Mouse (Mus musculus) heart, embryonic 11.5 days (tissue): ENCODE data around the gene Nfam1. TPM values are rescaled to one million over a fixed set of nuclear protein-coding genes. Genes with fewer than 3 reads are reported as not detected.

Source experiments
- ATAC-seq: fragments of 200-750 bp; cut with Nextera tagmentation; replicated peaks from 2 replicates; pipeline ENCODE4 v1.8.0; 2017; ENCODE audit warnings: moderate library complexity; ENCODE audit not compliant: insufficient number of reproducible peaks, low FRiP score, low TSS enrichment
- H3K27ac ChIP-seq: fragments of 300-500 bp; sonication (generic); 2 replicates; pipeline ENCODE4 v1.5.1; 2014; ENCODE audit warnings: mild to moderate bottlenecking, low read depth, low read length
- H3K27me3 ChIP-seq: fragments of 300-500 bp; sonication (generic); 2 replicates; pipeline ENCODE4 v1.6.1; 2014; ENCODE audit warnings: mild to moderate bottlenecking, low read length, mixed read lengths; ENCODE audit not compliant: control insufficient read depth, insufficient read depth
- H3K36me3 ChIP-seq: fragments of 300-500 bp; sonication (generic); 2 replicates; pipeline ENCODE4 v1.6.1; 2014; ENCODE audit warnings: mild to moderate bottlenecking, low read length, moderate library complexity, mixed read lengths; ENCODE audit not compliant: control insufficient read depth, insufficient read depth
- H3K4me1 ChIP-seq: fragments of 300-500 bp; sonication (generic); 2 replicates; pipeline ENCODE4 v1.6.1; 2014; ENCODE audit warnings: low read length; ENCODE audit not compliant: control insufficient read depth, insufficient read depth
- H3K4me2 ChIP-seq: fragments of 300-500 bp; sonication (generic); 2 replicates; pipeline ENCODE4 v1.6.1; 2014; ENCODE audit warnings: mild to moderate bottlenecking, moderate library complexity
- H3K4me3 ChIP-seq: fragments of 300-500 bp; sonication (generic); 2 replicates; pipeline ENCODE4 v1.5.1; 2014; ENCODE audit warnings: low read depth, low read length
- H3K9ac ChIP-seq: fragments of 300-500 bp; sonication (generic); 2 replicates; pipeline ENCODE4 v1.6.1; 2014; ENCODE audit warnings: mild to moderate bottlenecking, low read depth, low read length, moderate library complexity
- H3K9me3 ChIP-seq: fragments of 300-500 bp; sonication (generic); replicated peaks from 2 replicates; pipeline ENCODE4 v1.6.1; 2016; ENCODE audit warnings: low read length; ENCODE audit not compliant: control insufficient read depth
- WGBS: fragments of 180-500 bp; shearing (Covaris S2); extraction: QIAGEN DNeasy Blood & Tissue Kit; methylation state at CpG from one replicate; pipeline ENCODE4 v1.1.7; 2014; ENCODE audit not compliant: insufficient replicate concordance; 5-methylcytosine and 5-hydroxymethylcytosine counted together
- polyA plus RNA-seq: library from polyadenylated mRNA; unstranded; fragments of >200 nt; fragmentation: Nextera tagmentation; extraction: Ambion mirVana; gene quantifications from 2 replicates; pipeline ENCODE4 v1.2.1, GENCODE M21; 2014

Nfam1 gene
- polyA plus RNA-seq, 1 experiment from 2014 or later: 1.7 TPM

GRCm38 (mm10) chr15:83036089-83036488 is 3.0 kb upstream of the Nfam1 start:
- Histone ChIP-seq H3K4me2 (no peak overlapping the region), H3K9me3 (no peaks in the 10 kb centered on the region), H3K4me1 (peaks cover 34% of the 10 kb centered on the region), H3K9ac (no peak overlapping the region), H3K27ac (no peak overlapping the region), H3K36me3 (no peaks in the 10 kb centered on the region), H3K27me3 (peaks cover 16% of the 10 kb centered on the region), H3K4me3 (no peak overlapping the region)
- WGBS: 61% methylated on average over 7 of the region's 7 CpGs
- no peak for ATAC-seq

DNA sequence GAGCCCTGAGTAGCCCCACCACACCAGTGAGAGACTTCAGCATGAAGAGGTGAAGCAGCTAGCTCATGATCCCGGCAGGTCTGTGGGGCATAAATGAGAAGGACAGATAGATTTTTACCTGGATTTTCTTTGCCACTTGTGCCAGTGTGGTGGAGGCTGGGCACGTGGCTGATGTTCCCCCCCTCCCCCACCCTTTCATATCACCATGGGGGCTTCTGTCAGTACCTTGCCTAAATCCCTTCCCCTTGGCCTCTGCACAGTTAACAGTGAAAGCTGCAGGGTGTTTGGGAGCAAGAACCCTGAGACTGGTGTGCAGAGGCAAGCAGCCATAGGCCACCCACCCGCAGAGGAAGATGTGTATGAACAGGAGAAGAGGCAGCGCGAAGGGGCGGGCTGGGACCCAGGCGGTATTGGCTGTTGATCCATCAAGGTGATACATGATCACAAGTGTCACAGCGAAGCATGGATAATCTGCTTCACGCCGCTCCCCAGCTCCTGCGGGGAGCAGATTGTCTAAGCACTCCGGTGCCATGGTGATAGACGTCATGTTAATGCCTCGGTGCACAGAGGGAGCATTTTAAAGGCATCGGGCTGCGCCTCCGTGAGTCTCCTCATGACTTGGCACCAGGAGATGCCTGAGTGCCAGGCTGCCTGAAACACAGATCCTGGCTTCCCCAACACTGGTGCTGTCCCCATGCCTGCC is 1.3 kb upstream of the Nfam1 start:
- H3K4me1 ChIP-seq: peaks cover 39% of the 10 kb centered on the region
- H3K27ac ChIP-seq: no peak overlapping the region
- 7% methylated on average over 17 of the region's 17 CpGs for WGBS
- no peaks in the 10 kb centered on the region for H3K9me3 ChIP-seq
- peak overlapping the region; percentile 18 for H3K4me3 ChIP-seq
- no peak for ATAC-seq
- H3K36me3 ChIP-seq: no peaks in the 10 kb centered on the region
- H3K9ac ChIP-seq: no peak overlapping the region
- H3K4me2 ChIP-seq: peak overlapping the region; percentile 44
- peaks cover 16% of the 10 kb centered on the region for H3K27me3 ChIP-seq

DNA sequence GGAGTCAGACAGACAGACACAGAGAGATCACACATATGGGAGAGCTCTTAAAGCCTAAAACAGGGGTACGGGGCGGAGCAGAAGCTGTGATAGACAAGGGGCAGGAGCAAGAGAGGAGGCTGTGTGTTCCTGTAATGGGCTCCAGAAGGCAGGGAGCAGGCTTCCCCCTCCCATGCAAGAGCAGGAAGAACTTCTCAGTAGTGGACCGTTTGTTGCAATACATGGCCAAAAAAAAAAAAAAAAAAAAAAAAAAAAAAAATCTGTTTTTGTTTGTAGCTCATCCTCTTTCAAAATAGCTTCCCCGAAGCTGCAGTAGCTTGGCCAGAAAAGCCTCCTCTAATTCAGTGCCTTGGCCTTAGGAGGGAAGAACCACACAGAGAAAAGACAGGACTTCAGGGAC is 2.2 kb downstream of the Nfam1 start:
- 54% methylated on average over 4 of the region's 4 CpGs for WGBS
- Histone ChIP-seq H3K9ac (no peak overlapping the region), H3K4me2 (no peak overlapping the region), H3K4me1 (peaks cover 36% of the 10 kb centered on the region), H3K4me3 (no peak overlapping the region), H3K9me3 (no peaks in the 10 kb centered on the region), H3K27ac (no peak overlapping the region), H3K36me3 (no peaks in the 10 kb centered on the region), H3K27me3 (peaks cover 26% of the 10 kb centered on the region)
- no peak for ATAC-seq

DNA sequence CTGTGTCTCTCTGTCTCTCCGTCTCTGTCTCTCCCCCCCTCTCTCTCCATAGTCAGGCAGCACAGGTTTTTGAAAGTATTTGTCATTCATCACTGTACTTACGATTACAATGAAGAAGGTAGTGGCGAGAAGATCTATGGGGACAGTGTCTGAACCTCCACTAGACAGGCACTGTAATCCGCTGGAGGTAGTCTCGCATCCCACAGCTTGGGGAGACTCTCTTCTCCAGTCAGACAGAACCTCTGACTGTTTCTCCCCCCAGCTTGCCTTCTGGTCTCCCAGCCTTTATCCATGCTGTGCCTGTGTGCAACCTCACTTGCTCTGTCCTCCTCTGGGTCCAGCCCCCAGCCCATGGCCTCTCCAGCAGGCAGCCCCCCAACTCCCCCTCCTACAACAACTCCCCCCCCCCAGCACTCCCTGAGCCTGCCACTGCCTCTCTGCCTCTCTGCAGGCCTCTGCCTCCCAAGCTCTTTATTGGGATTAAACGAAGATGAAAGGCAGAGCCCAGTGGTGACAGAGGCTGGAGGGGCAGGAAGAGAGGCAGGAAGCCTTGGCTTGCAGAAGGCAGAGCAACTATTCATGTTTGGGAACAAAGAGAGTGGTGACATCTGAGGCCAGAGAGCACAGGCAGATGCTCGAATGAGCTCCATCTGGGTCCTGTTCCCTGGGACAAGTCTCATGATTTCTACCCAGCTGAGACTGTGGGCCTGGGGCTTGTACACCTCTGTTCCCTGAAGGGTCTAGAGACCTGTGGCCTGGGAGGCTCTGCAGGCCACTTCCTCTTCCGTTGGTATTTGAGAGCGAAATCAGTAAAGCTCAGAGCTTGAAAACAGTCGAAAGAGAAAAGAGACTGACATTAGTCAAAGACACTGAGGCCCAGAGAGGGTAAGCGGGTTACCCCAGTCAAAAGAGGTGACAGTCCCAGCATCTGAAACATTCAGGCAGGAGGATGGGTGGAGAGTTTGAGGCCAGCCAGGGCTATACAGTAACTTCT is 3.1 kb downstream of the Nfam1 start:
- peaks cover 44% of the 10 kb centered on the region for H3K4me1 ChIP-seq
- no peaks in the 10 kb centered on the region for H3K36me3 ChIP-seq

GRCm38 (mm10) chr15:83026129-83026528 is 7.0 kb downstream of the Nfam1 start:
- 51% methylated on average over 8 of the region's 8 CpGs for WGBS
- H3K9ac ChIP-seq: no peak overlapping the region
- no peaks in the 10 kb centered on the region for H3K9me3 ChIP-seq
- peaks cover 27% of the 10 kb centered on the region for H3K4me1 ChIP-seq
- no peak for ATAC-seq
- H3K27ac ChIP-seq: no peak overlapping the region
- no peaks in the 10 kb centered on the region for H3K36me3 ChIP-seq
- H3K27me3 ChIP-seq: peaks cover 17% of the 10 kb centered on the region
- H3K4me2 ChIP-seq: no peak overlapping the region
- H3K4me3 ChIP-seq: no peak overlapping the region

More for the DNA sequence above, 3.1 kb downstream of the Nfam1 start:
- H3K27me3 ChIP-seq: peaks cover 23% of the 10 kb centered on the region
- H3K4me2 ChIP-seq: no peak overlapping the region
- no peak for ATAC-seq
- peak overlapping the region; percentile 35; the same call in 1 of the 2 replicates for H3K27ac ChIP-seq
- H3K9ac ChIP-seq: 0 out of 2 replicates have a peak overlapping the region, but pooled peaks have one; percentile 35
- H3K4me3 ChIP-seq: no peak overlapping the region
- WGBS: 33% methylated on average over 11 of the region's 11 CpGs
- no peaks in the 10 kb centered on the region for H3K9me3 ChIP-seq

GRCm38 (mm10) chr15:83025041-83025760 is 7.9 kb downstream of the Nfam1 start:
- Histone ChIP-seq H3K27ac (no peak overlapping the region), H3K4me2 (peak overlapping the region; percentile 46), H3K27me3 (peaks cover 17% of the 10 kb centered on the region), H3K9ac (no peak overlapping the region), H3K4me1 (peaks cover 23% of the 10 kb centered on the region), H3K9me3 (no peaks in the 10 kb centered on the region), H3K36me3 (no peaks in the 10 kb centered on the region), H3K4me3 (no peak overlapping the region)
- no peak for ATAC-seq
- 8% methylated on average over 25 of the region's 25 CpGs for WGBS

DNA sequence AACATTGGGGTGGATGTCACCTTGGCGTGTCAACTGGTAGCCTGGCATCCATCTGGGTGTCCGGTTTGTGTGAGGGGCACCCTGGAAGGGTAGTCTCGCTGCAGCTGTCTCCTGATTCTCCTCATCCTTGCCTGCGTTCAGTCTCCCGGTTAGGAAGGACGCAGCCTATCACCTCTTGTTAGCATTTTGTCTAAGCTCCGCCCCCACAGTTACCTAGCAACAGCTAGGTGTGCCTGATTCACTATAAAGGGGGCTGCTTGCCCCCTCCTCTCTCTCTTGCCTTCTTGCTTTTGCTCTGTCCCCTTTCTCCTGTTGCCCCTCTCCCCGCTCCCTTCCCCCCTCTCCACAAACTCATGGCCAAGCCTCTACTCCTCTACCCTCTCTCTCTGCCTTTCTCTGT is 10.2 kb downstream of the Nfam1 start:
- Histone ChIP-seq H3K27ac (no peak overlapping the region), H3K27me3 (peaks cover 17% of the 10 kb centered on the region)

GRCm38 (mm10) chr15:83010990-83011664 is 22.0 kb downstream of the Nfam1 start:
- Histone ChIP-seq H3K27me3 (0 out of 2 replicates have a peak, but pooled peaks cover 3% of the 10 kb centered on the region), H3K27ac (peak overlapping the region; percentile 0; the same call in 1 of the 2 replicates), H3K4me3 (no peak overlapping the region), H3K4me1 (peaks cover 14% of the 10 kb centered on the region), H3K9me3 (no peaks in the 10 kb centered on the region), H3K36me3 (no peaks in the 10 kb centered on the region), H3K4me2 (peak overlapping the region; percentile 31; the same call in 1 of the 2 replicates), H3K9ac (no peak overlapping the region)
- WGBS: 29% methylated on average over 15 of the region's 15 CpGs
- peak; percentile 50 for ATAC-seq

More for the DNA sequence above, 10.2 kb downstream of the Nfam1 start:
- 33% methylated on average over 8 of the region's 8 CpGs for WGBS
- H3K4me3 ChIP-seq: no peak overlapping the region
- ATAC-seq: no peak
- peaks cover 16% of the 10 kb centered on the region for H3K4me1 ChIP-seq
- H3K36me3 ChIP-seq: no peaks in the 10 kb centered on the region
- H3K9me3 ChIP-seq: no peaks in the 10 kb centered on the region
- no peak overlapping the region for H3K4me2 ChIP-seq
- H3K9ac ChIP-seq: no peak overlapping the region
